Mouse (Mus musculus) midbrain, embryonic 16.5 days (tissue): ENCODE measurements at regions not wholly inside any gene's neighbourhood (a gene's known extent, or its start where the extent isn't known, plus 50 kb on each side); places are given as distances from the start of the nearest gene placed in this dataset.
A peak's percentile ranks its signal among the peaks of the same experiment; 100 is the strongest.

Source experiments
- ATAC-seq: fragments of 200-750 bp; cut with Nextera tagmentation; 2 replicates; pipeline ENCODE4 v1.8.0; 2017; ENCODE audit warnings: moderate TSS enrichment
- H3K27ac ChIP-seq: fragments of 300-500 bp; sonication (generic); 2 replicates; pipeline ENCODE4 v1.5.1; 2014; ENCODE audit warnings: mild to moderate bottlenecking, low read length, mixed read lengths
- H3K27me3 ChIP-seq: fragments of 300-500 bp; sonication (generic); 2 replicates; pipeline ENCODE4 v1.6.1; 2014; ENCODE audit warnings: low read depth, low read length, mixed read lengths; ENCODE audit not compliant: control insufficient read depth, insufficient read depth
- H3K36me3 ChIP-seq: fragments of 300-500 bp; sonication (generic); 2 replicates; pipeline ENCODE4 v1.6.1; 2014; ENCODE audit warnings: mild to moderate bottlenecking, low read length, moderate library complexity, mixed read lengths; ENCODE audit not compliant: control insufficient read depth, insufficient read depth
- H3K4me1 ChIP-seq: fragments of 300-500 bp; sonication (generic); 2 replicates; pipeline ENCODE4 v1.6.1; 2014; ENCODE audit warnings: mild to moderate bottlenecking, low read length, mixed read lengths; ENCODE audit not compliant: control insufficient read depth, insufficient read depth
- H3K4me2 ChIP-seq: fragments of 300-500 bp; sonication (generic); 2 replicates; pipeline ENCODE4 v1.6.1; 2014; ENCODE audit warnings: mild to moderate bottlenecking, low read length, mixed read lengths
- H3K4me3 ChIP-seq: fragments of 300-500 bp; sonication (generic); 2 replicates; pipeline ENCODE4 v1.5.1; 2014; ENCODE audit warnings: low read depth, mild to moderate bottlenecking, low read length, moderate library complexity, mixed read lengths
- H3K9ac ChIP-seq: fragments of 300-500 bp; sonication (generic); 2 replicates; pipeline ENCODE4 v1.6.1; 2014; ENCODE audit warnings: low read depth, low read length, mixed read lengths
- H3K9me3 ChIP-seq: fragments of 300-500 bp; sonication (generic); replicated peaks from 2 replicates; pipeline ENCODE4 v1.6.1; 2014; ENCODE audit warnings: mild to moderate bottlenecking, low read length, mixed read lengths; ENCODE audit not compliant: control insufficient read depth, poor library complexity, severe bottlenecking
- WGBS: fragments of 180-500 bp; shearing (Covaris S2); extraction: QIAGEN DNeasy Blood & Tissue Kit; methylation state at CpG from one replicate; pipeline ENCODE4 v1.1.7; 2014; 5-methylcytosine and 5-hydroxymethylcytosine counted together

DNA sequence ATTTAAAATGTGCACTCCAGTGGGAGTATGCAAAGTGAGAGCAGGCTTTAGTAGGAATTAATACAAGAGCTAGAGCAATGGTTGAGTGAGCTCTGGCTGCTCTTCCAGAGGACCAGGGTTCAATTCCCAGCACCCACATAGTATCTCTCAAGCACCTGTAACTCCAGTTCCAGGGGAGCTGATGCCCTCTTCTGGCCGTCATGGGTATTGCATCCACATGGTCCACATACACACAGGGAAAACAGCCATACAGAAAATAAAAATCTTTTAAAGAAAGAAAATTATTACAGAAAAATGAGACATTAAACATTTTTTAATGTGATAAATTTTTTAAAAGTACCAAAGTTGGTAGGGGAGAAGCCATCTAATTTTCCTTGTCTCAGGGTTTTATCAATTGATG lies 196.3 kb downstream of the Cdc5l start:
- Histone ChIP-seq H3K4me2 (no peak overlapping the region), H3K9ac (no peak overlapping the region), H3K4me1 (no peaks in the 10 kb centered on the region; the same call in 1 of the 2 replicates), H3K27ac (no peak overlapping the region), H3K27me3 (no peaks in the 10 kb centered on the region), H3K9me3 (no peaks in the 10 kb centered on the region), H3K36me3 (no peaks in the 10 kb centered on the region), H3K4me3 (no peak overlapping the region)
- no peak for ATAC-seq
- WGBS, result 85% methylated on average over 1 of the region's 1 CpGs

GRCm38 (mm10) chr17:45235401-45235800 lies 198.1 kb downstream of the Cdc5l start:
- WGBS, result 87% methylated on average over 7 of the region's 7 CpGs
- Histone ChIP-seq H3K4me3 (no peak overlapping the region), H3K9me3 (no peaks in the 10 kb centered on the region), H3K4me2 (no peak overlapping the region), H3K27ac (no peak overlapping the region), H3K36me3 (no peaks in the 10 kb centered on the region), H3K4me1 (no peaks in the 10 kb centered on the region), H3K27me3 (no peaks in the 10 kb centered on the region), H3K9ac (no peak overlapping the region)
- ATAC-seq, result no peak

GRCm38 (mm10) chr17:45232874-45233273 lies 200.7 kb downstream of the Cdc5l start:
- H3K9me3 ChIP-seq, result no peaks in the 10 kb centered on the region
- no peak overlapping the region for H3K9ac ChIP-seq
- H3K27me3 ChIP-seq, result no peaks in the 10 kb centered on the region
- no peak for ATAC-seq
- H3K27ac ChIP-seq, result no peak overlapping the region
- no peaks in the 10 kb centered on the region for H3K36me3 ChIP-seq
- H3K4me1 ChIP-seq, result no peaks in the 10 kb centered on the region
- H3K4me3 ChIP-seq, result no peak overlapping the region
- 74% methylated on average over 5 of the region's 5 CpGs for WGBS
- H3K4me2 ChIP-seq, result no peak overlapping the region

- Histone ChIP-seq H3K4me1 (no peaks in the 10 kb centered on the region), H3K36me3 (no peaks in the 10 kb centered on the region), H3K27me3 (no peaks in the 10 kb centered on the region), H3K4me2 (no peak overlapping the region), H3K9ac (no peak overlapping the region), H3K9me3 (no peaks in the 10 kb centered on the region), H3K4me3 (no peak overlapping the region), H3K27ac (no peak overlapping the region)
- ATAC-seq, result no peak
- WGBS, result 18% methylated on average over 1 of the region's 1 CpGs
Measured at GRCm38 (mm10) chr17:45227190-45227589, 206.3 kb downstream of the Cdc5l start.

DNA sequence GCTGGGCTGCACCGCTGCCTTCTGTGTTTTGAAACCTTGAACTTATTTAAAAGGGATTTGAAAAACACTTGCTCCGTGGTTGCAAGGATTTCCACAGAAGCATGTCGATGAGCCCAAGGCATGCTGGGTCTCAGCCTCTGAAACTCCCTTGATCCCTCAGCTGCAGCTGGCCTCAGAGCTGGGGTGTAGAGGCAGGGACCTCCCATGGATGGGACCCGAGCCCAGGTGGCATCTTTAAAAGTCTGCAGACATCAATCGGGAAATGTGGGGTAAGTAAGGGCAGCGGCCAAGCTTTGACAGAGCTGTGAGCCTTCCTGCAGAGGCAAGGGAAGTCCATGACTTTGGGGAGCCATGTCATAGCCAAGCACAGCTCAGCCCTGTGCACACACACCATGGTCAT lies 207.1 kb downstream of the Cdc5l start:
- H3K9me3 ChIP-seq, result no peaks in the 10 kb centered on the region
- H3K4me1 ChIP-seq, result no peaks in the 10 kb centered on the region
- H3K4me2 ChIP-seq, result no peak overlapping the region
- WGBS, result 39% methylated on average over 6 of the region's 6 CpGs
- H3K27ac ChIP-seq, result no peak overlapping the region
- no peak overlapping the region for H3K4me3 ChIP-seq
- H3K27me3 ChIP-seq, result no peaks in the 10 kb centered on the region
- H3K36me3 ChIP-seq, result no peaks in the 10 kb centered on the region
- ATAC-seq, result no peak
- H3K9ac ChIP-seq, result no peak overlapping the region

- H3K4me2 ChIP-seq, result no peak overlapping the region
- H3K4me3 ChIP-seq, result no peak overlapping the region
- H3K4me1 ChIP-seq, result no peaks in the 10 kb centered on the region
- no peak for ATAC-seq
- WGBS, result 69% methylated on average over 10 of the region's 10 CpGs
- H3K27me3 ChIP-seq, result no peaks in the 10 kb centered on the region
- no peaks in the 10 kb centered on the region for H3K36me3 ChIP-seq
- no peak overlapping the region for H3K27ac ChIP-seq
- H3K9me3 ChIP-seq, result no peaks in the 10 kb centered on the region
- H3K9ac ChIP-seq, result no peak overlapping the region
Measured at GRCm38 (mm10) chr17:45221625-45222024, 211.9 kb downstream of the Cdc5l start.

DNA sequence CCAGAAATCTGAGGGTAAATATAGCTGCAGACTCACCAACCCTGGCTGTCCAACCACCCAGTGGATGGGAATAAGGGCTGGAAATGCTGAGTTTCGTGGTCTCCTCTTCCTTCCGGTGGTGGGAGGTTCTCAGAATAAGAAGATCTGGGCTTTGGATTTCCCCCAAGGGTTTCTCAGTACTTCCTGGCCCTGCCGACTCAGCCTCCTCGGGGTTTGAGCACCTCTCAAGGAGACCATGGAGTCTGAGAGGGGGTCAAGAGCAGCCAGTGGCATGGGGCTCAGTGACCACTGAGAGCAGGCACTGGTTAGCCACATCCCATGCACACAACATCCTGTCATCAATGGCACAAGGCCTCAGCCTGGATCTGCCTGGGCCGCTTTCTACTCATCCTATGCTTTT lies 216.4 kb downstream of the Cdc5l start:
- ATAC-seq, result no peak
- Histone ChIP-seq H3K36me3 (no peaks in the 10 kb centered on the region), H3K27me3 (no peaks in the 10 kb centered on the region), H3K4me2 (no peak overlapping the region), H3K4me1 (no peaks in the 10 kb centered on the region), H3K4me3 (no peak overlapping the region), H3K9me3 (no peaks in the 10 kb centered on the region), H3K9ac (no peak overlapping the region), H3K27ac (no peak overlapping the region)
- WGBS, result 94% methylated on average over 5 of the region's 5 CpGs

GRCm38 (mm10) chr17:45215067-45216049 lies 218.2 kb downstream of the Cdc5l start:
- peak; percentile 45; the same call in 1 of the 2 replicates for ATAC-seq
- no peak overlapping the region for H3K4me3 ChIP-seq
- 55% methylated on average over 15 of the region's 15 CpGs for WGBS
- no peak overlapping the region for H3K27ac ChIP-seq
- H3K27me3 ChIP-seq, result no peaks in the 10 kb centered on the region
- H3K4me1 ChIP-seq, result no peaks in the 10 kb centered on the region
- H3K4me2 ChIP-seq, result no peak overlapping the region
- H3K9me3 ChIP-seq, result no peaks in the 10 kb centered on the region
- no peaks in the 10 kb centered on the region for H3K36me3 ChIP-seq
- no peak overlapping the region for H3K9ac ChIP-seq

DNA sequence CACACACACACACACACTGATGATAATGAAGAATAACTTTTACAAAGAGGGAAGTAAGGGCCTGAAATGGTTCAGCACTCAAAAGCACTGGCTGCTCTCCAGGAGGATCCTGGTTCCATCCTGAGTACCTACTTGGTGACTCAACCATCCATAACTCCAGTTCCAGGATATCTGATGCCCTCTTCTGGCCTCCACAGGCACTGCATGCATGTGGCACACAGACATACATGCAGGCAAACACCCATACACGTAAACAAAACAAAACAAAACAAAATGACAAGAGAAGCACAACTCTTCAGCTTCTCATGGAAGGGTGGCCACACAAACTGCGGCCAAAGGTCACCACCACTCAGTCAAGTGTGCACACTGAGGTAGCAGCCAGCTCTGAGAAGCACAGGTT lies 222.6 kb downstream of the Cdc5l start:
- Histone ChIP-seq H3K9me3 (no peaks in the 10 kb centered on the region), H3K36me3 (no peaks in the 10 kb centered on the region), H3K4me1 (0 out of 2 replicates have a peak, but pooled peaks cover 4% of the 10 kb centered on the region), H3K27ac (no peak overlapping the region), H3K27me3 (no peaks in the 10 kb centered on the region), H3K9ac (no peak overlapping the region), H3K4me3 (no peak overlapping the region), H3K4me2 (no peak overlapping the region)
- no peak for ATAC-seq
- WGBS, result 89% methylated on average over 2 of the region's 2 CpGs
